Mouse (Mus musculus) kidney, postnatal 4 days (tissue): Measurements from ENCODE around the gene Zfp991.
A peak's percentile ranks its signal among the peaks of the same experiment; 100 is the strongest.
"Not testable (repeated sequence)": the region's sequence is repeated elsewhere in the genome, so short reads cannot be mapped to it uniquely, and the experiment has no call there.

Experiments used
- DNase-seq, 2 experiments: peaks; one replicate each; pipeline ENCODE4 v3.0.0; 2021; ENCODE audit warnings: mixed read lengths in 2 of 2

Gene Zfp991

GRCm38 (mm10) chr4:147131837-147132459, at the start of gene Zfp991:
Gene Zfp991, plus strand, starts transcription at chr4:147132038.
- DNase-seq: not testable (repeated sequence)

DNA sequence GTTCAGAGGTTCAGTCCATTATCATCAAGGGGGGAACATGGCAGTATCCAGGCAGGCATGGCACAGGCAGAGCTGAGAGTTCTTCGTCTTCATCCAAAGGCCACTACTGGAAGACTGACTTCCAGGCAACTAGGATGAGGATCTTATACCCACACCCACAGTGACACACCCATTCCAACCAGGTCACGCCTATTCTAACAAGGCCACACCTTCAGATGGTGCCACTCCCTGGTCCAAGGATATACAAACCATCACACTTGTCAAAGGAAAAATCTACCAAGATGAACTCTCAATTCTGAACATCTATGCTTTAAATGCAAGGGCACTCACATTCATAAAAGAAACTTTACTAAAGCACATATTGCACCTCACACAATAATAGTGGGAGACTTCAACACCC, 36.2 kb upstream of the Zfp991 start:
- not testable (repeated sequence) for DNase-seq

- peak; percentile 19 to 40 for DNase-seq
Measured at GRCm38 (mm10) chr4:147101666-147102626, 29.9 kb upstream of the Zfp991 start.

- DNase-seq: peak in 1 of 2 experiments; percentile 19
Measured at GRCm38 (mm10) chr4:147103814-147104213, 28.0 kb upstream of the Zfp991 start.

DNA sequence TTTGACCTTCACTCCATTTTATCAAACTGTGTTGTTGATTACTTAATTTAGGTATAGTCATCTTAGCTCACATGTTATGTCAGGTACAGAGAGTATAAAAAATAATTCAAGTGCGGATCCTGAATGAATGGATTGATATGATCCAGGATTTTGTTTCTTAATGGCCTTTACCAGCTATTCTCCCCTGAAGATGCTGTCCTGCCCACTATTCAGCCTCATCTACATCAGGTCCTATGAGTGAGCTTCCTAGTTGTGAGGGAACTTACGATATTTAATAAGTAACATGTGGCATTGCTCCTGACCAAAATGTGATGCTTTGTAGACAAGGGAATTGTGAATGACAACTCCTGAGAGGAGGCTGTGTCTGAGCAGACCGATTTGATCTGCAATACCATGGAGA, 14.0 kb upstream of the Zfp991 start:
- not testable (repeated sequence) for DNase-seq

DNA sequence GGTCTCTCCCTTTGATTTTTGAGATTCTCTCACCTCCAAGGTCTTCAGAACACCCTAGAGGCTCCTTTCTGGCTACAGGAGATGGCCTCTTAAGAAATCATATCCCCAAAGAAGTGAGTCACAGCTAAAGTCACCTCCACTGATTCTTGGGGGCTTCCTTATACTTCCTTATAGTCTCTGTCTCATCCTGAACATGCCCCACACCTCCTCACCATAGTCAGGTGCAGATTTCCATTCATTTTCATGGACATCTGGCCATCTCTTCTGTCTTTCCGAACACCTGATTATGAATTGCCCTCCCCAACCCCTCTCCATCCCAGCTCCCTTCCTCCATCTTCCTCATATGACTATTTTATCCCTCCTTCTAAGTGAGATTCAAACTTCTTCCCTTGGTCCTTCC, 9.6 kb upstream of the Zfp991 start:
- DNase-seq: not testable (repeated sequence)

- not testable (repeated sequence) for DNase-seq
Measured at GRCm38 (mm10) chr4:147123797-147124196, 8.0 kb upstream of the Zfp991 start.

DNA sequence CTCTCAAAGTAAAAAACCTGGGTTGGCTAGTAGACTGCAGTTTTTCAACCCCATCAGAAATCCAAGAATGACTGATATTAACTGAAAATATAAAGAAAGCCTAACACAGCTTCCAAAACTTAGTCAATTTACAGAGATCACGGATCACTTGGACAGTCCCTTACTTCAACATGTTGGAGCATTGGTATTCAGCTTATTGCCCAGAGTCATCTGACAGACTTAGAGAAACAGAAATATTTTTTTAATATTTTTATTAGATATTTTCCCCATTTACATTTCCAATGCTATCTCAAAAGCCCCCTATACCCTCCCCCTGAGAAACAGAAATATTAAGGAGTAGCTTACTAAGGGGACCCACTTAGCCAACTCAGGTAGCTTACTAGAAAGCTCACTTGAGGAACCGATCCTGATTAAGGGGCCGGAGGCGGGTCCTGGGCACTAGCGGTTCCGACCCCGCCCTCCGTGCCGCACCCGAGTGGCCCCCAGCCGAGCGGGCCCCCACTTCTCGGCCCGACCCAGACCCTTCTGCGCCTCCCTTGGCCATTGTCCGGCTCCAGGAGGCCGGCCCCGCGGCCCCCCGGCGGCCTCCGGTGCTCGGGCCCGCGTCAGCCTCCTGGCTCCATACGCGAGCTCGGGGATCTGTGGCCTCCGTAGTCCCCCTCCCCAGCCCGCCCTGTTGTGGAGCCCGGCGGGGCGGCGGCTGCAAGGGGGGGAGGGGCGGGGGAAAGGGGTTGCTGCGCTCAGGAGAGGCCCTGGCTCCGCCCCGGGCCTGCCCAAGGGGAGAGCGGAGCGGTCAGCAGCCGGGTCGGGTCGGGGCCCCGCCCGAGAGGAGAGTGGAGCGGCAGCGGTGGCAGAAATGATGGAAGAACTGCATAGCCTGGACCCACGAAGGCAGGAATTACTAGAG, 7.2 kb upstream of the Zfp991 start:
- peak; percentile 68 to 76 for DNase-seq

DNA sequence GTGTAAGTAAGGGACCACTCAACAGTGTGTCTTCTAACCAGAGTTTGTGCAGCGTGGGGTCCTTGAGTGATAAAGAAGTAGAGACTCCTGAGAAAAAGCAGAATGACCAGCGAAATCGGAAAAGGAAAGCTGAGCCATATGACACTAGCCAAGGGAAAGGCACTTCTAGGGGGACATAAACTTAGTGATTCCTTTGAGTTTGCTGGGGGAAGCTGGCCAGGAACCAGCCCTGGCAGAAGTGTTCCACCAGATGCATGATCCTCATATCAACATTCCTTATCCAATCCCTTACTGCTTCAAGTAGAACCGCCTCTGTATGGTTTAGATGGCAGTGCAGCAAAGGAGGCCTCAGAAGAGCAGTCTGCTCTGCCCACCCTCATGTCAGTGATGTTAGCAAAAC, 6.5 kb upstream of the Zfp991 start:
- not testable (repeated sequence) for DNase-seq

- peak in 1 of 2 experiments; percentile 8 for DNase-seq
Measured at GRCm38 (mm10) chr4:147125870-147126269, 6.0 kb upstream of the Zfp991 start.

DNA sequence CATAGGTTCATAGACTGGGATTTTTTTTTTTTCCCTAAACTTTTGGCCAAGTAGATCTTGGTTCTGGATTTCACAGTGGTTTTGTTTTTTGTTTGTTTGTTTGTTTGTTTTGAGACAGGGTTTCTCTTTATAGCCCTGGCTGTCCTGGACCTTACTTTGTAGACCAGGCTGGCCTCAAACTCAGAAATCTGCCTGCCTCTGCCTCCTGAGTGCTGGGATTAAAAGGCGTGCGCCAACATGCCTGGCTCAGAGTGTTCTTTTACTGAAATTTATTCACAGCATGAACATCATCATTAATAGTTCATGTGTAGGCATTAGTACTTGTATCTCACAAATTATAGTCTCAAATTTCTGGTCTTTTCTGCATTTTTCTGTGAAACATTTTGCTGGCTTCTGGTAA, 5.4 kb upstream of the Zfp991 start:
- DNase-seq: not testable (repeated sequence)

DNA sequence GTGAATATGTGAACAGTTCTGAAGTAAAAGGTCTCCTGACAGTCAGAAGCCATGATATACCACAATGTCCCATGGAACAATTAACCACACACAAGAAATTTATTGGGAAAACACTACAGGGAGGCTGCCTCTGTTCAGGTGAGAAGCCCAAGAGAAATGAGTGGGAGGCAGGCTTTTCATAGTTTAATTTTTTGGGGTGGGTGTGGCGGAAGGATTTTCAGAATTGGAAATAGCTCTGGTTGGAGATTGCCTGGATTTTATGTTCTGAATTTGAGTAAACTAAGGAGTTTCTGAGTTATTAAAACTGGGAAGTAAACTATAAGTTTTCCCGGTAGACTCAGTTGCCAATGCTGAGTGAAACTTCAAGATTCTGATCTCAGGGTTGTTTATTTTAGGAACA, 4.7 kb upstream of the Zfp991 start:
- not testable (repeated sequence) for DNase-seq

- DNase-seq: not testable (repeated sequence)
Measured at GRCm38 (mm10) chr4:147128152-147128551, 3.7 kb upstream of the Zfp991 start.

GRCm38 (mm10) chr4:147133596-147133995, 1.8 kb downstream of the Zfp991 start:
- DNase-seq: not testable (repeated sequence)

DNA sequence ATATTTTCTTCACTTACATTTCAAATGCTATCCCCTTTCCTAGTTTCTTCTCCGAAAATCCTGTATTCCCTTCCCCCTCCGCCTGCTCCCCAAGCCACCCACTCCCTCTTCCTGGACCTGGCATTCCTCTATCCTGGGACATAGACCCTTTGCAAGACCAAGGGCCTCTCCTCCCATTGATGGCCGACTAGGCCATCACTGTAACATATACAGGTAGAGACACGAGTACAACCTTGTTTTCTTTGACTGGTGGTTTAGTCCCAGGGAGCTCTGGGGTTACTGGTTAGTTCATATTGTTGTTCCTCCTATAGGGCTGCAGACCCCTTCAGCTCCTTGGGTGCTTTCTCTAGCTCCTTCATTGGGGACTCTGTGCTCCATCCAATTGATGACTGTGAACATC, 9.9 kb downstream of the Zfp991 start:
- DNase-seq: not testable (repeated sequence)

- not testable (repeated sequence) for DNase-seq
Measured at GRCm38 (mm10) chr4:147165282-147165681, 33.4 kb downstream of the Zfp991 start.

- DNase-seq: not testable (repeated sequence)
Measured at GRCm38 (mm10) chr4:147170547-147170946, 38.7 kb downstream of the Zfp991 start.

- DNase-seq: not testable (repeated sequence)
Measured at GRCm38 (mm10) chr4:147171557-147171956, 39.7 kb downstream of the Zfp991 start.

- DNase-seq: not testable (repeated sequence)
Measured at GRCm38 (mm10) chr4:147176279-147176880, 44.5 kb downstream of the Zfp991 start.

GRCm38 (mm10) chr4:147181141-147181685, 49.4 kb downstream of the Zfp991 start:
- DNase-seq: not testable (repeated sequence)

- not testable (repeated sequence) for DNase-seq
Measured at GRCm38 (mm10) chr4:147181969-147182705, 50.3 kb downstream of the Zfp991 start.
